Mouse (Mus musculus): ENCODE data around the gene Satb2. TPM values are rescaled to one million over a fixed set of nuclear protein-coding genes. Genes with fewer than 3 reads are reported as not detected.

Gene Satb2
- total and polyA plus RNA-seq, 3 experiments: not detected

- H3K4me1 ChIP-seq (ENCODE audit: control insufficient read depth in 1 of 2, insufficient read depth in 2 of 2, low read length in 2 of 2): no peaks in the 10 kb centered on the region
- H3K27me3 ChIP-seq (ENCODE audit: control insufficient read depth in 1 of 2, insufficient read depth in 2 of 2, low read length in 2 of 2): no peaks in the 10 kb centered on the region
- H3K79me2 ChIP-seq (ENCODE audit: control insufficient read depth, insufficient read depth, low read length, poor library complexity): no peaks in the 10 kb centered on the region
- no peaks in the 10 kb centered on the region for H3K36me3 ChIP-seq (ENCODE audit: control insufficient read depth in 1 of 2, insufficient read depth in 2 of 2, low read length in 2 of 2)
- DNase-seq (ENCODE audit: low read depth, low spot score): no peak
- H3K27ac ChIP-seq (ENCODE audit: control insufficient read depth, low read depth, low read length): no peak overlapping the region
- TF ChIP-seq GABPA (IDR thresholded peaks at IDR 0.05; ENCODE audit: low read depth, low read length): no peak
- TF ChIP-seq TCF12 (IDR thresholded peaks at IDR 0.05; ENCODE audit: low read depth, low read length): no peak
- no peak overlapping the region for H3K9ac ChIP-seq (ENCODE audit: control insufficient read depth, low read depth, low read length, poor library complexity, severe bottlenecking)
- no peaks in the 10 kb centered on the region for H3K9me3 ChIP-seq (replicated peaks; ENCODE audit: insufficient read depth, low read length)
- no peak overlapping the region for H3K4me3 ChIP-seq (ENCODE audit: control insufficient read depth in 1 of 2, insufficient read depth in 1 of 2, low read depth in 2 of 2, low read length in 2 of 2)
Measured at GRCm38 (mm10) chr1:56888939-56889338, 89.5 kb downstream of the Satb2 start.

GRCm38 (mm10) chr1:56887524-56887923, 90.9 kb downstream of the Satb2 start:
- no peaks in the 10 kb centered on the region for H3K79me2 ChIP-seq (ENCODE audit: control insufficient read depth, insufficient read depth, low read length, poor library complexity)
- no peaks in the 10 kb centered on the region for H3K27me3 ChIP-seq (ENCODE audit: control insufficient read depth in 1 of 2, insufficient read depth in 2 of 2, low read length in 2 of 2)
- no peak overlapping the region for H3K9ac ChIP-seq (ENCODE audit: control insufficient read depth, low read depth, low read length, poor library complexity, severe bottlenecking)
- no peaks in the 10 kb centered on the region for H3K4me1 ChIP-seq (ENCODE audit: control insufficient read depth in 1 of 2, insufficient read depth in 2 of 2, low read length in 2 of 2)
- DNase-seq (ENCODE audit: low read depth, low spot score): no peak
- no peaks in the 10 kb centered on the region for H3K36me3 ChIP-seq (ENCODE audit: control insufficient read depth in 1 of 2, insufficient read depth in 2 of 2, low read length in 2 of 2)
- no peak overlapping the region for H3K27ac ChIP-seq (ENCODE audit: control insufficient read depth, low read depth, low read length)
- TF ChIP-seq GATA1 (IDR thresholded peaks at IDR 0.05; ENCODE audit: low read depth, low read length) (no peak), NRF1 (IDR thresholded peaks at IDR 0.05; ENCODE audit: insufficient read depth, low read depth, low read length, poor library complexity, severe bottlenecking) (no peak), SMC3 (IDR thresholded peaks at IDR 0.05; ENCODE audit: low read depth, low read length) (no peak), TBP (IDR thresholded peaks at IDR 0.05; ENCODE audit: low read depth, low read length) (no peak), TAL1 (IDR thresholded peaks at IDR 0.05; ENCODE audit: low read length) (no peak), CHD2 (IDR thresholded peaks at IDR 0.05; ENCODE audit: low read length) (no peak), UBTF (IDR thresholded peaks at IDR 0.05; ENCODE audit: borderline replicate concordance, insufficient read depth, low read depth, low read length) (no peak), POLR2A (IDR thresholded peaks at IDR 0.05; ENCODE audit: control insufficient read depth in 1 of 2, insufficient read depth in 1 of 2, low read depth in 1 of 2, low read length in 2 of 2, poor library complexity in 1 of 2) (no peak), ZKSCAN1 (IDR thresholded peaks at IDR 0.05; ENCODE audit: low read depth, low read length) (no peak), CTCF (IDR thresholded peaks at IDR 0.05 in 2 of 3, conservative IDR thresholded peaks at IDR 0.05 in 1 of 3; ENCODE audit: control insufficient read depth in 1 of 3, insufficient read depth in 1 of 3, low read depth in 2 of 3, low read length in 3 of 3, poor library complexity in 1 of 3, severe bottlenecking in 1 of 3) (no peak), USF2 (IDR thresholded peaks at IDR 0.05; ENCODE audit: borderline replicate concordance in 1 of 2, insufficient read depth in 1 of 2, low read depth in 1 of 2, low read length in 2 of 2) (no peak), POLR2AphosphoS2 (IDR thresholded peaks at IDR 0.05; ENCODE audit: low read length) (no peak), RAD21 (IDR thresholded peaks at IDR 0.05; ENCODE audit: low read depth, low read length) (no peak), E2F4 (IDR thresholded peaks at IDR 0.05; ENCODE audit: borderline replicate concordance, low read depth, low read length) (no peak), ZMIZ1 (IDR thresholded peaks at IDR 0.05; ENCODE audit: low read depth, low read length) (no peak), MYB (IDR thresholded peaks at IDR 0.05; ENCODE audit: low read depth, low read length) (no peak), MYC (IDR thresholded peaks at IDR 0.05; ENCODE audit: low read depth, low read length) (no peak), MAZ (IDR thresholded peaks at IDR 0.05; ENCODE audit: low read depth, low read length) (no peak), NELFE (IDR thresholded peaks at IDR 0.05; ENCODE audit: low read depth, low read length) (no peak), EP300 (IDR thresholded peaks at IDR 0.05; ENCODE audit: low read depth in 1 of 2, low read length in 2 of 2) (no peak)
- H3K4me3 ChIP-seq (ENCODE audit: control insufficient read depth in 1 of 2, insufficient read depth in 1 of 2, low read depth in 2 of 2, low read length in 2 of 2): no peak overlapping the region
- H3K9me3 ChIP-seq (replicated peaks; ENCODE audit: insufficient read depth, low read length): no peaks in the 10 kb centered on the region

All from MEL (cell line).